Mouse (Mus musculus) adrenal gland, postnatal 25 days (tissue): ENCODE measurements around the gene Mtrf1. TPM values are rescaled to one million over a fixed set of nuclear protein-coding genes. Genes with fewer than 3 reads are reported as not detected.
A peak's percentile ranks its signal among the peaks of the same experiment; 100 is the strongest.
"Not testable (repeated sequence)": the region's sequence is repeated elsewhere in the genome, so short reads cannot be mapped to it uniquely, and the experiment has no call there.

Experiments
- DNase-seq: peaks from one replicate; pipeline ENCODE4 v3.0.0; 2021; ENCODE audit warnings: mixed read lengths
- long read RNA-seq: library from polyadenylated mRNA; stranded (forward); transcript quantifications from one replicate; pipeline ENCODE4 v2.0.0, GENCODE M21; 2021
- total RNA-seq: library from RNA; stranded (reverse); gene quantifications from 2 replicates; pipeline ENCODE4 v1.2.3, GENCODE M21; 2021

Gene Mtrf1
- 5.6 and 10.0 TPM in 2 replicates for total RNA-seq
- long read RNA-seq, transcript Mtrf1-201 (11 exons, 1,799 nt), result major isoform, 11 of 12 reads
- long read RNA-seq, partial matches to known transcripts, result 0 of 12 reads
- long read RNA-seq, other reads (novel, unspliced or antisense), result 1 of 12 reads

GRCm38 (mm10) chr14:79397321-79398122 is at the start of gene Mtrf1:
Gene Mtrf1 (plus strand): TSS chr14:79397772.
- peak; percentile 37 for DNase-seq

GRCm38 (mm10) chr14:79358055-79358454 is 39.5 kb upstream of the Mtrf1 start:
- no peak for DNase-seq

- DNase-seq, result no peak
Observed at GRCm38 (mm10) chr14:79377041-79377440, 20.5 kb upstream of the Mtrf1 start.

- DNase-seq, result no peak
Observed at GRCm38 (mm10) chr14:79383120-79383519, 14.5 kb upstream of the Mtrf1 start.

- no peak for DNase-seq
Observed at GRCm38 (mm10) chr14:79388304-79388703, 9.3 kb upstream of the Mtrf1 start.

- DNase-seq, result no peak
Observed at GRCm38 (mm10) chr14:79389438-79390264, 7.9 kb upstream of the Mtrf1 start.

- peak; percentile 97 for DNase-seq
Observed at GRCm38 (mm10) chr14:79390265-79390926, 7.2 kb upstream of the Mtrf1 start, which contains the start of gene Naa16. Gene Naa16 (minus strand): TSS chr14:79390778.

- no peak for DNase-seq
Observed at GRCm38 (mm10) chr14:79393289-79393688, 4.3 kb upstream of the Mtrf1 start.

GRCm38 (mm10) chr14:79394564-79394963 is 3.0 kb upstream of the Mtrf1 start:
- DNase-seq, result peak; percentile 7

- no peak for DNase-seq
Observed at GRCm38 (mm10) chr14:79407641-79408040, 10.1 kb downstream of the Mtrf1 start.

- no peak for DNase-seq
Observed at GRCm38 (mm10) chr14:79409278-79409830, 11.8 kb downstream of the Mtrf1 start.

- DNase-seq, result no peak
Observed at GRCm38 (mm10) chr14:79410662-79411061, 13.1 kb downstream of the Mtrf1 start.

GRCm38 (mm10) chr14:79413121-79413520 is 15.5 kb downstream of the Mtrf1 start:
- DNase-seq, result no peak

- no peak for DNase-seq
Observed at GRCm38 (mm10) chr14:79420083-79420685, 22.6 kb downstream of the Mtrf1 start.

- DNase-seq, result peak; percentile 90
Observed at GRCm38 (mm10) chr14:79425979-79426729, 28.6 kb downstream of the Mtrf1 start, which contains the start of gene Kbtbd7. Gene Kbtbd7 (plus strand): TSS chr14:79426511.

GRCm38 (mm10) chr14:79426730-79427365 is 29.3 kb downstream of the Mtrf1 start:
- DNase-seq, result not testable (repeated sequence)

- no peak for DNase-seq
Observed at GRCm38 (mm10) chr14:79434068-79434467, 36.5 kb downstream of the Mtrf1 start.

- no peak for DNase-seq
Observed at GRCm38 (mm10) chr14:79440655-79441054, 43.1 kb downstream of the Mtrf1 start.

GRCm38 (mm10) chr14:79441441-79441840 is 43.9 kb downstream of the Mtrf1 start:
- no peak for DNase-seq

- no peak for DNase-seq
Observed at GRCm38 (mm10) chr14:79444601-79445000, 47.0 kb downstream of the Mtrf1 start.
